In the genomic region with DNA sequence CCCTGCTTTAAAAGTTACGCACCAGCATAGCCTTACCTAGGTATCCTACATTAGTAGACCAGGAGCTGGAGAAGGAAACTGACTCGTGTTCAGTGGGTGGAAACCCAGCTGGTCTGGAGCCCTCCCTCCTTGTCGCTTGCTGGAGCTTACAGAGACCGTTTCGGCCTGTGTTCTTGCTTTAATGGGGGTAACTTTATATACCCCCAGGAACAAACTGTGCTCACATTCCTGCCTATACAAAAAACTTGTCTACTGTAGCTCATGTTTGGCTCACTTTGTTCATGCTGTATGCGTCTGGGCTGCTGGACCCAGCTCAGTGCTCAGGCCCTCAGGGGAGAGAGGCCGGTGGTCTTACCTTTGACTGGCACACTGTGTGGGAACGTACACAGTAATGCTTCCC, we compare ENCODE assay signal across 24 mouse cellular contexts.
A peak's percentile ranks its signal among the peaks of the same experiment; 100 is the strongest.
DNase-seq lines count a peak whose midpoint lies in the region; ATAC-seq lines count a peak whose summit lies in the region.
"Had no signal": no experiment of that assay in that cellular context is flagged by ENCODE, and none has a peak within 500 bp of the region (broad histone marks: within the 10 kb centered on the region; RNA-seq: fewer than 3 reads in every experiment).

No protein-coding gene starts in this region.

- no peak for ATAC-seq in heart, embryonic 15.5 days (replicated peaks; ENCODE audit: insufficient number of reproducible peaks, insufficient read depth, low FRiP score, low read depth)
- peak; percentile 82 for ATAC-seq in kidney, embryonic 15.5 days (replicated peaks; ENCODE audit: low FRiP score)
- ATAC-seq in embryonic facial prominence, embryonic 12.5 days (ENCODE audit: insufficient number of reproducible peaks, insufficient read depth, low FRiP score, low TSS enrichment) = peak; percentile 82
- ATAC-seq in embryonic facial prominence, embryonic 15.5 days (ENCODE audit: insufficient number of reproducible peaks, low FRiP score, low TSS enrichment, low read depth) = peak; percentile 69
- no peak for ATAC-seq in megakaryocyte progenitor cell, adult 5-6 weeks (replicated peaks; ENCODE audit: poor library complexity)
- ATAC-seq: midbrain, embryonic 15.5 days had no signal

- H3K36me3 ChIP-seq in heart, embryonic 15.5 days = peaks cover 21% of the 10 kb centered on the region; the same call in 1 of the 2 replicates
- H3K36me3 ChIP-seq in kidney, embryonic 15.5 days = peaks cover under 1% of the 10 kb centered on the region; the same call in 1 of the 2 replicates
- no peaks in the 10 kb centered on the region for H3K36me3 ChIP-seq in embryonic facial prominence, embryonic 12.5 days
- peaks cover under 1% of the 10 kb centered on the region; the same call in 1 of the 2 replicates for H3K36me3 ChIP-seq in embryonic facial prominence, embryonic 15.5 days
- H3K36me3 ChIP-seq: forebrain, embryonic 12.5 days; hindbrain, embryonic 15.5 days; liver, embryonic 15.5 days; midbrain, embryonic 15.5 days had no signal

- no peak for DNase-seq in heart, adult 8-10 months (ENCODE audit: low spot score)
- DNase-seq in kidney, postnatal 36 days = no peak
- DNase-seq in urinary bladder, adult 18-20 months (ENCODE audit: low spot score in 2 of 2) = no peak
- DNase-seq: adrenal gland, postnatal 25 days; cerebellum, adult 8-10 months; cerebellum, postnatal 36 days; embryo, embryonic 11 days; gastrocnemius, adult 2 months; layer of hippocampus, postnatal 36 days; liver; lung, postnatal 4 days; thymus, postnatal 25 days had no signal

- WGBS in heart, embryonic 15.5 days = 77% methylated on average over 8 of the region's 8 CpGs
- 54% methylated on average over 8 of the region's 8 CpGs for whole genome bisulfite sequencing in kidney, embryonic 15.5 days
- 42% methylated on average over 8 of the region's 8 CpGs for WGBS in embryonic facial prominence, embryonic 12.5 days
- 40% methylated on average over 8 of the region's 8 CpGs for WGBS in embryonic facial prominence, embryonic 15.5 days

- peak overlapping the region; percentile 22; the same call in 1 of the 2 replicates for H3K27ac ChIP-seq in heart, embryonic 15.5 days
- H3K27ac ChIP-seq in kidney, embryonic 15.5 days = peak overlapping the region; percentile 63
- H3K27ac ChIP-seq in embryonic facial prominence, embryonic 12.5 days = no peak overlapping the region
- 0 out of 2 replicates have a peak overlapping the region, but pooled peaks have one; percentile 34 for H3K27ac ChIP-seq in embryonic facial prominence, embryonic 15.5 days (replicated peaks)
- H3K27ac ChIP-seq: forebrain, embryonic 12.5 days; gastrocnemius, adult 2 months; hindbrain, embryonic 15.5 days; liver, embryonic 15.5 days; midbrain, embryonic 15.5 days had no signal

- peaks cover 27% of the 10 kb centered on the region for H3K4me1 ChIP-seq in heart, embryonic 15.5 days (replicated peaks)
- no peaks in the 10 kb centered on the region for H3K4me1 ChIP-seq in kidney, embryonic 15.5 days
- H3K4me1 ChIP-seq in embryonic facial prominence, embryonic 12.5 days = peaks cover 8% of the 10 kb centered on the region; the same call in 1 of the 2 replicates
- H3K4me1 ChIP-seq in embryonic facial prominence, embryonic 15.5 days = peaks cover 9% of the 10 kb centered on the region
- H3K4me1 ChIP-seq: forebrain, embryonic 12.5 days; hindbrain, embryonic 15.5 days; liver, embryonic 15.5 days; midbrain, embryonic 15.5 days had no signal

- H3K27me3 ChIP-seq in heart, embryonic 15.5 days = no peaks in the 10 kb centered on the region
- no peaks in the 10 kb centered on the region for H3K27me3 ChIP-seq in kidney, embryonic 15.5 days
- H3K27me3 ChIP-seq in embryonic facial prominence, embryonic 12.5 days = no peaks in the 10 kb centered on the region
- no peaks in the 10 kb centered on the region for H3K27me3 ChIP-seq in embryonic facial prominence, embryonic 15.5 days
- H3K27me3 ChIP-seq: forebrain, embryonic 12.5 days; heart, embryonic 12.5 days; hindbrain, embryonic 15.5 days; liver, embryonic 15.5 days; midbrain, embryonic 15.5 days had no signal

- H3K9me3 ChIP-seq in heart, embryonic 15.5 days (replicated peaks) = no peaks in the 10 kb centered on the region
- H3K9me3 ChIP-seq in kidney, embryonic 15.5 days (replicated peaks) = no peaks in the 10 kb centered on the region
- no peaks in the 10 kb centered on the region for H3K9me3 ChIP-seq in embryonic facial prominence, embryonic 12.5 days
- no peaks in the 10 kb centered on the region for H3K9me3 ChIP-seq in embryonic facial prominence, embryonic 15.5 days (replicated peaks)
- H3K9me3 ChIP-seq: forebrain, embryonic 12.5 days; heart, embryonic 12.5 days; hindbrain, embryonic 15.5 days; liver, embryonic 15.5 days; midbrain, embryonic 15.5 days had no signal

- H3K4me2 ChIP-seq in heart, embryonic 15.5 days = no peak overlapping the region
- no peak overlapping the region for H3K4me2 ChIP-seq in kidney, embryonic 15.5 days
- H3K4me2 ChIP-seq in embryonic facial prominence, embryonic 12.5 days (replicated peaks) = no peak overlapping the region
- no peak overlapping the region for H3K4me2 ChIP-seq in embryonic facial prominence, embryonic 15.5 days (replicated peaks)
- H3K4me2 ChIP-seq: forebrain, embryonic 12.5 days; heart, embryonic 12.5 days; hindbrain, embryonic 15.5 days; liver, embryonic 15.5 days; midbrain, embryonic 15.5 days had no signal

- H3K4me3 ChIP-seq in heart, embryonic 15.5 days = no peak overlapping the region
- H3K4me3 ChIP-seq in kidney, embryonic 15.5 days (replicated peaks) = no peak overlapping the region
- H3K4me3 ChIP-seq in embryonic facial prominence, embryonic 12.5 days = no peak overlapping the region
- no peak overlapping the region for H3K4me3 ChIP-seq in embryonic facial prominence, embryonic 15.5 days (replicated peaks)
- H3K4me3 ChIP-seq: erythroblast, embryonic 14.5 days; forebrain, embryonic 12.5 days; gastrocnemius, adult 2 months; heart, embryonic 12.5 days; hindbrain, embryonic 15.5 days; liver, embryonic 15.5 days; midbrain, embryonic 15.5 days; myocyte had no signal

- H3K9ac ChIP-seq in heart, embryonic 15.5 days = no peak overlapping the region; the same call in 1 of the 2 replicates
- no peak overlapping the region for H3K9ac ChIP-seq in kidney, embryonic 15.5 days
- H3K9ac ChIP-seq in embryonic facial prominence, embryonic 12.5 days = no peak overlapping the region
- H3K9ac ChIP-seq in embryonic facial prominence, embryonic 15.5 days = no peak overlapping the region
- H3K9ac ChIP-seq: forebrain, embryonic 12.5 days; heart, embryonic 12.5 days; hindbrain, embryonic 15.5 days; liver, embryonic 15.5 days; midbrain, embryonic 15.5 days had no signal

Comparison
In these comparisons a context has a peak if more than half of its experiments do, and no peak if none do; other contexts are left out.
1. ATAC-seq: peak in kidney, embryonic 15.5 days (single experiment), embryonic facial prominence, embryonic 12.5 days (single experiment) and embryonic facial prominence, embryonic 15.5 days (single experiment); none in heart, embryonic 15.5 days (single experiment) and megakaryocyte progenitor cell, adult 5-6 weeks (single experiment).